Mouse (Mus musculus) right cerebral cortex, postnatal 25 days (tissue): ENCODE data around the gene Gm20897.
"Not testable (repeated sequence)": the region's sequence is repeated elsewhere in the genome, so short reads cannot be mapped to it uniquely, and the experiment has no call there.

Source experiments
- DNase-seq: peaks from one replicate; pipeline ENCODE4 v3.0.0; 2022

The Gm20897 gene

GRCm38 (mm10) chrY:38502138-38502537 is at the start of gene Gm20897:
Gene Gm20897, minus strand, starts transcription at chrY:38502238.
- not testable (repeated sequence) for DNase-seq
